Mouse (Mus musculus) olfactory bulb, adult 2 months (tissue): Measurements from ENCODE around the gene Tmigd3.

Source experiments
- CTCF ChIP-seq: fragments of 200-500 bp; IDR thresholded peaks from 2 replicates; pipeline ENCODE4 v1.5.1; 2012; ENCODE audit warnings: low read depth, mild to moderate bottlenecking, low read length, moderate library complexity; ENCODE audit not compliant: insufficient read depth
- POLR2A ChIP-seq: fragments of 200-500 bp; IDR thresholded peaks from 2 replicates; pipeline ENCODE4 v1.6.1; 2012; ENCODE audit warnings: mild to moderate bottlenecking, low read depth, low read length, moderate library complexity; ENCODE audit not compliant: insufficient read depth

DNA sequence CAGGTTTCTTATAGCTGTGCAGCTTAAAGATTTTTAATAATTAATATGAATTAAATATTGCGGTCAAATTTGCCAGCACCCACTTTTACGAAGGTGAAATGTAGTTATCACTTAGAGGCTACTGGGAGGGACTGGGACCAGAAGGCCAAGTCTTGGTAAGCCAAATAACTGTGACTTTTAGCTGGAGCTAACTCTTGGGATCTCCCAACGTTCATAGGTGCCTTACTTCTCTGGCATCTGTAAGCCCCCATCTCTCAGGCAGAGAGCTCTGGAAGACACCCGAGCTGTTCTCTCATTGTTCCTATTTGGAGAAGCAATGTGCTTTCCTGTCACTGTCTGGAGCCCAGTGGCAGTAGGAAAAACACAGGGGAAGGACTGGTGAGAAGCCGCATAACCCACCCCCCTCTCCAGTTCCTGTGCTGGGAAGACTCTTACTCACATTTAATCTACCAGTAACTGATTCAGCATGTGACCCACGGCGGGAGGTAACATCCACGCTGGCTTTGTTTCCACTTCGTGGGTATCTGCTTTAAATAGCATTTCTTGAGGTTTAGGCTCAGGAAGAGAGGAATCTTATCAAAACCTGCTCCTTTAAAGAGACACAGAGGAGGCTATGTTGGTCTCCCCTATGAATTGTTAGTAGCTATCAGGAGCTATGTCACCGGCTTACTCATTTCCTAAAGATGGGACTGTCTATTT, 47.1 kb downstream of the Tmigd3 start:
- no peak for TF ChIP-seq CTCF
- no peak for TF ChIP-seq POLR2A
